Mouse (Mus musculus) left cerebral cortex, postnatal 4 days (tissue): ENCODE data around the gene Ccrl2. TPM values are rescaled to one million over a fixed set of nuclear protein-coding genes. Genes with fewer than 3 reads are reported as not detected.

Experiments used
- DNase-seq: peaks from one replicate; pipeline ENCODE4 v3.0.0-alpha.2; 2022
- intact Hi-C: fragments of 180-260 bp; cut with DNase I; formaldehyde crosslinking; loops from one replicate; pipeline ENCODE4 v1.15.1; 2025
- total RNA-seq, 2 experiments: library from RNA; stranded (reverse); gene quantifications; 2 replicates each; pipeline ENCODE4 v1.2.3; 2021

Gene Ccrl2
- total RNA-seq, 2 experiments from 2014 or later, result 0.48 to 0.98 TPM

DNA sequence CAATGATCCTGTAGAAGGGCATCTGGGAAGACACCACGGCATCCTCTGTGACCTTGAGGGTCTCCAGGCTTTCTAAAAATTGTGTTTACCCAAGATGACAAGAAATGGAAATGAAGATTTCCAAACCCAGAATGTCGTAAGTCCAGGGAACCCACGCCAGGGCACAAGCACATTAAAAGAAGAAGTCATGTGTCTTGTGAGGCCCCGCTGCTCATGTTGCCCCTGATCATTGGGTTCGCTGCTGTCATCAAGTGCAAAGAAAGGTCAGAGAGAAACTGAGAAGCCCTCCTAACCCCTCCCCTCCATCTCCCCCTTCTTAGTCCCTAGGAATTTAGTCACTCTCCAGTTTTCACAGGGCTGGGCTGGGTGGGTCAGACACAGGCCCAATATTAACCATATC lies 5.5 kb upstream of the Ccrl2 start:
- intact Hi-C loops, result no loop called here
- no peak for DNase-seq

DNA sequence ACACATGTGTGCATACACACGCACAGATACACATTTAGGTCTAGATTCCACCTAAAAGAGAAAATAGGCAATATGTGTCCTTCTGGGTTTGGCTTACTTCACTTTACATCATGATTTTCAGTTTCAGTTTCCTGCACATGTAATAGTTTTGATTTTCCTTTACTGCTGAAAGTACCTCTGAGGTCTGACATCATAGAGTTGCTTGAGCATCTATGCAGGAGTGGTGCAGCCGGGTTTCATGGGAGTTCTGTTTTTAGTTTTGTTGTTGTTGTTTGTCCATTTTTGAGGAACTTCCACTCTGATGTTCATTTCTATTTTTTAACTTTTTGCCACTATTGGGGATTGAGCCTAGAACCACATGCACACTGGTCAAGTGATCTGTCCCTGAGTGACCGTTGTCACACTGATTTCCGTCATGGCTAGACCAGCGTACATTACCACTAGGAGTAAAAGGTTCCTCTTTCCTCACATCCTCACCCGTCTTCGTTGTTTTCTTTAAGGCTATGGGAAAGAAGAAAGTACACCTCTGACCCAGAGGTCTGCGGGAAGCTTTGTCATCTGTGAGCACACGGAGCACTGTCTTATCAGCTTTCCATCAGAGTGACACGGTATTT lies 1.7 kb upstream of the Ccrl2 start:
- intact Hi-C loops, result no loop called here
- no peak for DNase-seq

DNA sequence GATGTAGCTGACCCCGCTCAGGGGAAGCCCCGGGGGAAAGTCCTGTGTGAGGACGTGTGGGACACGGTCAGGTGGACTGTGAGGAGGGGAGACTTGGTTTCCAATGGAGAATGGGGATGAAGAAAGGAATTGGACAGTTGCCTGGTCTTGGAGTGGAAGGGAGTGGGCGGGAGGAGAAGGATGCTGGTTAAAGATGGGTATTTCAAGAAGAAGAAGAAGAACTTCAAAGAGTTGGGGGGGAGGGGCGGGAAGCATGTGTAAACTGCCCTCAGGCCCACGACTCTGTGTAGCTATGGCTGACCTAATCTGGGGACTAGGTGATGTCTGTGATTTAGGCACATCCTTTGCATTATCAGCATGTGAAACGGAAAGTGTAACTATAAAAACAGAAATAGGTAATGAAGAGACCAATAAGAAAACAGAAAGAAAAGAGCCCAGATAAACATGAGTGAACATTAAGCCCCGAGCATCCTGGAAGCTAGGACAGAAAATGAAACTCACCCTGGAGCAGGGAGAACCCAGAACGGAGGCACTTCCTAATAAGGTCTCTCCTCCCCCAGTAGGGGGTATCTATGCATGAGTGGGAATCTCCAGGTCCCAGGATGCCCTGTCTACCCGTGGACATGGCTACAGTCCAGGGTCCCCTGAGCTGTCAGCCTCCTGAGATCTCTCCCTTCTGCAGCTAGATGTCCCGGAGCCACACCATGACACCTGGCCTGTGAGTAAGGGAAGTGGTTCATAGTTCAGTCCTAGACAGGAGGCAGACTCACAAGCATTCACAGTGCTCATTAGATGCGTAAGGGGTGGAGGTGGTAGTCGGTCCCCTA lies 438 bp upstream of the Ccrl2 start:
- no peak for DNase-seq
- intact Hi-C loops, result no loop called here

DNA sequence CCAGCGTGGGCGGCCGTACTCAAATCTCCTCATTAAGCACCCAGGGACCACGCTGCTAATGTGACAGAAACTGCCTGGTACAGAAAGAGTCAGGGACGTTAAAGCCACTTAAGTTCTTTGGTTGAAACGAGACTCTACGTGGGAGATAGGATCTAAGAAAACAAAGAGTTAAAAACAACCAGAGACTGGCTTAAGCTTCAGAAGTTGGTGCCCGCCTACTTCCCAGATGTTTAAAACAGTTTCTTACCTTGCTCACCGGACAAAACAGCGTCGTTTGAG lies 861 bp downstream of the Ccrl2 start:
- intact Hi-C loops, result no loop called here
- DNase-seq, result no peak

DNA sequence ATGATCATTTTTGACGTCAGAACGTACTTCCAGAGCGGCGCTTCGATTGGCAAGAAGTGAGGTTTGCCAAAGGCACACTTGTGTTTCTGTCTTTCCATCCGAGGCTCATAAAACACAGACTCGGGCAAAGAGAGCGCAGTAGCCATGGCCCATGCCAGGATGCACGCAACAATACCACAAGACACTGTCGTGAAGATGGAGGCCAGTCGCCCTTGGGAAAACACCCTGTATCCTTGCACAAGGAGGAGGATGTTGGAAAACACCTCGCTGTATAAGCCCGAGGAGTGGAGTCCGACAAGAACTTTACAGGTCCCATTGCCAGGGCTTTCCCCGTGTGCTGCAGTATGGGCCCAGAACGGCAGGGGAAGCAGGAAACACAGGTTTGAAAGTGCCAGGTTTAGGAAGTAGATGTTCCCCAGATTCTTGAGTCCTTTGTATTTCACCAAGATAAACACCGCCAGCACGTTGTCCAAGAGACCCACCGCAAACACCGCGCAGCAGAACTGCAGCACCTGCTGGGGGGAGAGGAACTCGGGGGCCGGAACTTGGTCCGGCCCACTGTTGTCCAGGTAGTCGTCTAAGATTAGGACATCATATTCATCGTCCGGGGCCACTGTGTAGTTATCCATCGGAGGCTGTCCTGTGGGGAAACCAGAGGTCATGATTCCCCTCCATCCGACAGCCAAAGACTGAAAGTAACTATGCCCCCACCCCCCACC lies 1.4 kb downstream of the Ccrl2 start:
- intact Hi-C loops, result no loop called here
- DNase-seq, result no peak

DNA sequence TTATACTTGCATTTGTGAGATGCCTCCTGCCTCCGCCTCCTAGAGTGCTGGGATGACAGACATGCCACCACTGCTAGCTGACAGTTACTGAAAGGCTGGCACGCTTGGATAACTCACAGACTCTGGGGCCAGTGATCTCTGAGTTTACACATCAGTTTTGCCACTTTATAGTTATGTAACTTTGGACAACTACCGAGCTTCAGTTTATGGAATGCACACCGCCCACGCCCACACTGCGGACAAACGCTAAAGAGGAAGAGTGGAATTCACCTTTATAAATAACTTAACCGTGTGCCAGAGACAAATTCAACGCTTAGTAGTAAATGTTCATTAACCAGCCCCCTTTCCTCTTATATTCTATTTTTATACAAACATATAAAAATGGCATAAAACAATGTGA lies 2.4 kb downstream of the Ccrl2 start:
- no peak for DNase-seq
- intact Hi-C loops, result no loop called here

DNA sequence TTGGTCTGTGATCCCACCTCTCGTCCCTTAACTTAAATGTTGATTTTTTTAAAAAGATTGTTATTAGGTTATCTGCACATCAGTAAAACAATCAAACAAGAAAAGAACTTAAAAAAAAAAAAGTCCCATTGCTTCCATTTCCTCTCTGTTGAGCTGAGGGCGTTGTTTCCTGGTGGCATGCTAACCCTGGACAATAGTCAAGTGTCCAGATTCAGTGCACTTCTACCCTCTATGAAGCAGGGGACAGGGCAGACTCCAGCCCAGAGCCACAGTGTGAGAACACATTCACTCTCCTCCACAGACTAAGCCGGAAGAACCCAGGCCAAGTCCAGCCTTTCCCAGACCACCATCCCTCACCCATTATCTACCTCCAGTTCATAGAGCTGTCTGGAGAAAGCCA lies 8.9 kb downstream of the Ccrl2 start:
- intact Hi-C loops, result no loop called here

DNA sequence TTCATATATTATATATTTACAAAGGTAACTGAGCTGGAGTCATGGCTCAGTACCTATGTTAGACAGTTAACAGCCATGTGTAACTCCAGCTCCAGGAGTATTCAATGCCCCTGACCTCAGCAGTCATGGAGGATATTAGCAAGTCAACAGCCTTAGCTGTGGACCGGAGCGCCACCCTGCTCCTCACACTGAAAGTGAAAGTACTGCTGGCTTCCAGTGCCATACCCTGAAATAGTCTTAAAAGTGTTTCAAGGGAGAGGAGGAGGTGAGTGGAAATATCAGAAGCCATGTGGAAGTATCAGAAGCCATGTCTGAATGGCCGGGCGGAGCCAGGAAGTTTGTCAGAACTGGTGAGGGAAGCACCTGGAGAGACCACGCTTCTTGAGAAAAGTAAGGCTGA lies 10.1 kb downstream of the Ccrl2 start:
- intact Hi-C loops, result no loop called here
- DNase-seq, result no peak

More for the DNA sequence above, 8.9 kb downstream of the Ccrl2 start:
- no peak for DNase-seq

DNA sequence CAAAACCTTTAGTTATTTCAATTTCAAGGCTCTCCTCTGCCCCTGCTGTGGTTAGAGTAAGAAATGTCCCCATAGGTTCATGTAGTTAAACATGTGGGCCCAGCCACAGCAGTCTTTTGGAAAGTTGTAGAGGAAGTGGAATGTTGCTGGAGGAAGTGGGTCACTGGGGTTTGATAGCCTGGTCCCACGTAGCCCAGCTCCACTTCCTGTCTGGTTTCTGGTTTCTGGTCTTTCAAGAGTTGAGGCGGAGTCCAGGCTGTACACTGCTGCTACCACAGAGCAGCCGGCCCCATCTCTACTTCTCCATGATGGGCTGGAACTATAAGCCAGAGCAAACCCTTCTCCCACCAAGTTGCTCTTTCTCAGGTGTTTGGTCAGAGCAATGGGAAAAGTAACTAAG lies 11.1 kb downstream of the Ccrl2 start:
- no peak for DNase-seq
- intact Hi-C loops, result no loop called here

DNA sequence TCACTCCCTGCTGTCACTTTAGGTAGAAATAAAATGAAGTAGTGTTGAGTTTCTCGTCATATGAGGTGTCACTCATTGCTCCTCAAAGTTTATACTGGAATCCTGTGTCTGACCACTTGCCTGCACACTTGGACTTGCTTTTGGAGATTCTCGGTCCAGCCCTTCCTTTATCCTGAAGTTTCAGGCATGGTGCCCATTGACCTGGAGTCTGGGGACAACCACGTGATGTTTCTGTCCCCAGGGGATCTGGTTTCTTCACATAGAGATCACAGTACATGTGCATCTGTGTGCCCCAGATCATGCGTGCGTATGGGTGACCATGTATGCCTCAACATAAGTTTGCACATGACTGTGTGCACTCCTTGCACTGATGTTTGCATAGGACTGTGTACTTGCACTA lies 15.1 kb downstream of the Ccrl2 start:
- DNase-seq, result no peak
- intact Hi-C loops, result no loop called here

DNA sequence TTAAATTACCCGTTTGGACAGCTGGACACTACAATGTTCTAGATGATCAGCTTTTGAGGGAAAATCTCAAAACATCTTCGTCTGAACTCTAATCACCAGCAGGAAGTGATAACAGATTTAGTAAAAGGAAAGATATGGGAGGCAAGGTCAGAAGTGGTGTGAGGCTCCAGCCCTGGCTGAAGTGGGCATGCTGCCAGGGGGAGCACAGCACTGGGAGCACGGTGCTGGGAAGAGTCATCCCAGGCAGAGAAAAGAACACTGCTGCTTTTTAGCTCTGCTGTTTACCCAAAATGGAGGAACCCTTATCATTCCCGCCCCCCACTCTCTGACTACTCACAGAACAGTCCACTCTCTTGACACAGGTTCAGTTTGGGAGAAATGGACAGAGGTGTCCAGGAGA lies 17.4 kb downstream of the Ccrl2 start:
- DNase-seq, result peak; percentile 18
- intact Hi-C loops, result no loop called here

DNA sequence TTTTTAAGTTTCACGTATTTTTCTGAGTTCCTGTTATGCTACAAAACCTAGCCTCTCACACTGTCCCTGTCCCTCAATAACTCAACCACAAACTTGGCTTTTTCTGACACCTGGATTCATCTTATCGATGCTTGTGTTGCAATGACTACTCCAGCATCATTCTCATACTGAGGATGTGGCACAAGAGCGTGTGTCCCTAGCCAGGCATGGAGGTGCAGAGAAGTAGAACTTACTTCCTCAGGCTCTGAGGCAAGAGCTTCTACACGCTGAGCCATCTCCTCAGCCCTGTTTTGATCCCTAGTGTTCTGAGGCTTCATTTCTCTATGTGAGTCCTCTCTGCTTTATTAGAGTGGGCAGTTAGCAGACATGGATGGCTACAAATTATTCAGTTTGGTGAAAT lies 23.6 kb downstream of the Ccrl2 start:
- DNase-seq, result no peak
- intact Hi-C loops, result no loop called here

DNA sequence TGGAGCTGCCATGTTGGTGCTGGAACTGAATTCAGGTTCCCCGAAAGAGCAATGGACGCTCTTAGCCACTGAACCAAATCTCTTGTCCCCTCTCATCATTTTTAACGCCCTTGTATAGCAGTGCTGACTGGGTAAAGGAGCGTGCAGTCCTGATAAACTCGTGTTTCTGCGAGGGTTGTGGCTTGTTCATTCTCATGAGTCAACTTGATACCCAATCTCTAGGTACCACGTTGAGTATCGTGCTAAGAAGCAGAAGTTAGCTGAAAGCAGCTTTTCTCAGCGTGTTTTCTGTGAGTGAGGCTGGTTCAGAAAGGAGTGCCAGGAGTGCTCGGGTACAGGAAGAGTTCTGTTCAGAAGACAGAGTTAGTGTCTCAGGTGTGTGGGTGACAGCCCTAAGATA lies 30.5 kb downstream of the Ccrl2 start:
- intact Hi-C loops, result no loop called here
- DNase-seq, result no peak

DNA sequence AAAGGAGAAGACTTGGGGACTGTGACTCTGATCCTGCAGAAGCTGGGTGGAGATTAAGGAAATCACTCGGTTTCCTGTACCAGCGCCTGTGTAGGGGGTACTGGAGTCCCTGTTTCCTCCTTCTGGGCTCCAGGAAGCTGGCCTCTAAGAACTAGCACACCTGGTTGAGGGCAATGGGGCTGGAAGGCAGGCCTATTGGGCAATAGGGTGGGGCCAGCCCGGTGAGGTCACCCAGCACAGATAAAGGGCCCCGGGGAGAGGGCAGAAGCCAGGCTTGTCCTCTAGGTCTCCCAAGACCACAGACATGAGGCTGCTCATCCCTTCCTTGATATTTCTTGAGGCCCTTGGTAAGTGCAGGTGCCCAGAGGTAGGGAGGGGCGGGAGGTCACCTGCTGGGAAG lies 38.3 kb downstream of the Ccrl2 start, which contains the start of gene Ltf:
Gene Ltf, plus strand, starts transcription at position 250 of the 400 bp plus-strand sequence.
- intact Hi-C loops, result no loop called here
- DNase-seq, result no peak

DNA sequence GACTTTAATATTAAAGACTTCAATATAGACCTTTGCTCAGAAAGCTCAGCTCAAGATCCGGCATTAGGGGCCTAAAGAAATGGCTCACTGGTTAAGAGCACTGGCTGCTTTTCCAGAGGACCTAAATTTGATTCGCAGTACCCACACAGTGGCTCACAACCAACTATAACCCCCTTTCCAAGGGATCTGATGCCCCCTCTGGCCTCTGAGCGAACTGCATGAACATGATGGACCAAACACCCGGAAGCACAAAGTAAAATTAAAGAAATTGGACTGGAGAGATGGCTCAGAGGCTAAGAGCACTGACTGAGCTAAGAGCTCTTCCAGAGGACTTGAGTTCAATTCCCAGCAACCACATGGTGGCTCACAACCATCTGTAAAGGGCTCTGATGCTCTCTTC lies 41.7 kb downstream of the Ccrl2 start:
- DNase-seq, result no peak
- intact Hi-C loops, result no loop called here

DNA sequence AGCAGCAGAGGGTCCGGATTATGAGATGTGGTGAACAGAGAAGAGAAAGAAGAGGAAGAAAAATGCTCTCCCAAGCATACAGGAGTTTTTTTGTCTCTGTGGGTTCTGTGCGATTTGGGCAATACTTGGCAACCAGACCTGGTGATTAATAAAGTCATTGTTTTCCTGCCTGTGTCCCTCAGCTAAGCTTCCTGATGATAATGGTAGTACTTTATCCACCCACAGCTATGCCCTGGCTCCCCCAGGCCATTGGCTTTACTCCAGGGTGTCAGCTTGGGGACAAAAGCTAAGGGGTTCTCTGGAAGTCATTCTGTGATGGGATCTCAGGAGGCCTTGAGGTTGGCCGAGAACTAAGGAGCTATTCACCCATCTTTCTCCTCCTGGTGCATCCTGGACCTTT lies 45.3 kb downstream of the Ccrl2 start:
- no peak for DNase-seq

DNA sequence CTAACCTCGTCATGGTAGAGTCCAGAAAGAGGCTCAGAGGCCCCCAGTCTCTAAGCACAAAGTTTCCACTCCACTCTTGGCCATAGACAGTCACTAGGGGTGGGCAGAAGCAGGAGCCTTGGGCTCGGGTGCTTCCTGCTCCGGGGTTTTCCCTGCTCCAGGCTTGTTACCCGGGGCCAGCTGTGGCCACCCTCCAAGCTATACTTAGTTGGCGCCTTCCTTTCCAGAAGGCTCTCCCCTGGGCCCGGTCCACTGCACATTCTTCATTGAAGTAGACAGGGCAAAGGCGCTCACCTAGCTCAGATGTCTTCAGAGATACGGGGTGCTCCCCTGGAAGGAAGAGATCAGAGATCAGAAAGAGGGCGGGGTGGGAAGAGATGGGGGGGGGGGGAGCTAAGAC lies 45.8 kb downstream of the Ccrl2 start:
- intact Hi-C loops, result no loop called here
- no peak for DNase-seq

More for the DNA sequence above, 45.3 kb downstream of the Ccrl2 start:
- intact Hi-C loops, result no loop called here

DNA sequence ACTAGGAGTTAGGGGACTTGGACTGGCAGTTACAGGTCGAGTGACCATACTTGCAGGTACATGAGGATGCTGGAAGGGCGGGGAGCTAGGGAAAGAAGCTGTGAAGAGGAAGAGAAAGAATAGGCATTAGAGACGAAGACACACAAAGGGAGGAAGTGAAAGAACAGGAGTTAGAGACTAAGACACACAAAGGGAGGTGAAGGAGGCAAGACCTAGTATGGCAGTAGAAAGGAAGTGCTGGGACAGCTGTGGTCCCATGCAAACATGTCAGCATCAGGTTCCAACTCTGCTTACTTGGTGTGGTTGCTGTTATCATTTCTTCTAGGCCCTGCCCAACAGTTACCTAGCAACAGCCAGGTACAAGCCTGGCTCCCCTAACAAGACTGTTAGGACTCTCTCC lies 47.6 kb downstream of the Ccrl2 start:
- DNase-seq, result no peak
- intact Hi-C loops, result no loop called here

DNA sequence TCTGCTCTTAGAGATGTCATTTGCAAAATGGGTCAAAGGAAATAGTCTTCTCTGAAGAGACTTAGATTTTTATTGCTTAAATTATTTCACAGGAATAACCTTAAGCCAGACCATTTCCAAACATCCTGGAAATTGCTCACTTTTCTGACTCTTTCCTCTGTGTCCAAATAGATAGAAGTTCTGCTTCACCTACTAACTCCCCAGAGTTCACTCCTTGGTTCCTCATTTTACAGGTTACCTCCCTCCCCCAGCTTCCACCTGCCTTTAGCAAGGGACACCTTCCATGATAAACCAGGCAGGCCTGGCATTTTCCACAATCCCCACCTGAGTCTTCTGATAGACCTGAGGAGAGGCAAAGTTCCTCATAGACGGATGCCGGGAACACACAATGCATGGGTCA lies 50.8 kb downstream of the Ccrl2 start:
- intact Hi-C loops, result no loop called here
- no peak for DNase-seq
